Mouse (Mus musculus) adrenal gland, postnatal 10 days (tissue): ENCODE measurements around the gene Mfsd6l. TPM values are rescaled to one million over a fixed set of nuclear protein-coding genes. Genes with fewer than 3 reads are reported as not detected.

Experiments
- DNase-seq: peaks from one replicate; pipeline ENCODE4 v3.0.0; 2021; ENCODE audit warnings: mixed read lengths
- total RNA-seq, 2 experiments: library from RNA; stranded (reverse); gene quantifications; 2 replicates each; pipeline ENCODE4 v1.2.3; 2021

Gene Mfsd6l
- total RNA-seq, 2 experiments from 2014 or later = 0.27 TPM; not detected in 1

DNA sequence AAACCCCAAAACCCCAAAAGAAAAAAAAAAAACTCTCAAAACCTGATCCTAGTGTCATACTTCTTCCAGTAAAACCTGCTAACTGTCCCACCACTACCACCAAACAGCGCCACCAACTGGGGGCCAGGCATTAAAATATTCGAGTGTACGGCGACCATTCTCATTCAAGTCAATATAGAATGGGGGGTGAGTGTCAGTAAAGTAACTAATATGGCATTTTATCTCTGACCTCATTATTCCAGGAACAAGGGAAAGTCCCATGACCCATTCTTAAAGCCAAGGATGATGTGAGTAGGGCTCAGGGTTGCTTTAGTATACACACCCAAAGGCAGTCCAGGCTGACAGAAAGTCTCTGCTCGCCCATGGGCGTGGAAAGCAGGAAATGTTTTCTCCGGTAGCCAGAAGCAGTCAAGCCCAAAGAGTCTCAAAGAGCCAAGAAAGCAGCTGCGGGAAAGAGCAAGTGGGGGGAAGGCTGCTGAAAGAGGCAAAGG lies 2.0 kb upstream of the Mfsd6l start:
- DNase-seq = peak; percentile 65

DNA sequence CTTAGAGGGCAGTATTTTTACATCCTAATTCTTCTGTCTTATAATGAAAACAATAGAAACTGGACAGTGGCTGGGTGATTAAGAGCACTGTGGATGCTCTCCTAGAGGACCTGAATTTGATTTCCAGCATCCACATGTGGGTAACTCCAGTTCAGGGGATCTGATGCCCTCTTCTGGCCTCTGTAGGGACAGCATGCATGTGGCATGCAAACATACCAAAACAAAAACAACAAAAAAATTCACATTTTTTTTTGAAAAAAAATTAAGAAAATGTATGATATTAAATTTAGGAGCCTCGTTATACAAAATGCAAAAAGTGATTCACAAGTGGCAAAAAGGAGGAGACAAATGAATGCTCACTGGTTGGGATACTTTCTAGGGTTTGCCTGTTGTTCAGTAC lies 3.6 kb downstream of the Mfsd6l start:
- DNase-seq = peak; percentile 15

DNA sequence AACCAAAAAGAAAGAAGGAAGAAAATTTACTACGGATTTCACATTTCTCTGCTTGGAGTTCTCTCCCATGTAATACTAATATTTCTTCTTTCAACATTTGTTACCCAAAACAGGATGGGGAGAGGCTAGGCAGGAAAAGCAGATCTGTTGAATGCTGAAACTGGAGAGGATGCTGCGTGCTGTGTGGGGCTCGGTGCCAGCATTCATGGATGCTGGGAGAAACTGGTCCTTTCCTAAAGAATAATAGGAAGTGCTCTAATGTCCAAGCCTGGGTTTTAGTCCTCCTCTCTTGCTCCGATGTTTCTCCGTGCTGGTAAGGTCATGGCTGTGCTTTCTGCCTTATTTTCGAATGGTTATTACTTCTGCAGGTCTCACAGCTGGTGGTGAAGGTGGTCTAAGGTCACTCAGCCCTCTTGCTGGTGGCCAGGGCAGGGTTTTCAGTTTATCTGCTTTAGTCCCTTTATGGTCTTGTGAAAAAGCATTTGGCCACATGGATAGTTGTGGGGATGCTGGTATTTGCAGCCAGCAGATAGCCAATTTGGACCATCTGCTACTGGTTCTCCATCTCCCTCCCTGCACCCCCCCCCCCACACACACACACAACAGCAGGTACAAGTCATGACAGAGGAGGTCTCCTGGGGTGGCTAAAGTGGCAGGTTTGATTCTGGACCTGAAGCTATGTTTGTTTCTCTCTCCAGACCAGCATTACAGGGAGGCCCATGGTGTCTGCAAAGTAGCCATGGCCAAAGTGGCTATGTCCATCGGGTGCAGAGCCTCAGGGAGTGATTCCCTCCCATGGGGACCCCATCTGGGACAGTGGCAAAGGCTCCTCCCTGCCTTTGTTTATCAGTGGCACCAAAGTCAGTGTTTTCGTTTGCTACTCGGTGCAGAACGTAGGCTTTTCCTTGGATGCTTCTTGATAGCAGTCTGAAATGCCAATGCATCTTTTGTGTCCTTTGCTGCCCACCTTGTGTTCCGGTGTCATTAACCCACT lies 6.3 kb downstream of the Mfsd6l start:
- DNase-seq = no peak

- no peak for DNase-seq
These were observed 8.5 kb downstream of the Mfsd6l start for GRCm38 (mm10) chr11:68564356-68565031.

DNA sequence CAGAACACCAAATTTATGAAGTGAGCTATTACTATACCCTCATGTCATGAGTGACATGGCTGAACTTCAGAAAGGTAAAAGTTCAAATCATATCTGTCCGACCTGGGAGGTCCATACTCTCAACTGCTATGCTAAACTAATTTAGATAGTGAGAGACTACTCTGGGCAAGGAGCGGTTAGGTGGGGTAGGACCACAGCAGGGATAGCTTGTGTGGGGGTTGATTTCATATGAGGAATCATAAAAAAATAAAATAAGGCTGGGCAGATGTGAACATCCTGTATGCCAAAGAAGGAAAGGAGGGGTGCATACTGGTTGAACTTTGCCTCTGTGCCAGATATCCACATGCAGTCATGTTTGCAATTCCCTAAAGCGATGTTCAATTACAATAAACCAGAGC lies 9.0 kb downstream of the Mfsd6l start:
- DNase-seq = no peak

DNA sequence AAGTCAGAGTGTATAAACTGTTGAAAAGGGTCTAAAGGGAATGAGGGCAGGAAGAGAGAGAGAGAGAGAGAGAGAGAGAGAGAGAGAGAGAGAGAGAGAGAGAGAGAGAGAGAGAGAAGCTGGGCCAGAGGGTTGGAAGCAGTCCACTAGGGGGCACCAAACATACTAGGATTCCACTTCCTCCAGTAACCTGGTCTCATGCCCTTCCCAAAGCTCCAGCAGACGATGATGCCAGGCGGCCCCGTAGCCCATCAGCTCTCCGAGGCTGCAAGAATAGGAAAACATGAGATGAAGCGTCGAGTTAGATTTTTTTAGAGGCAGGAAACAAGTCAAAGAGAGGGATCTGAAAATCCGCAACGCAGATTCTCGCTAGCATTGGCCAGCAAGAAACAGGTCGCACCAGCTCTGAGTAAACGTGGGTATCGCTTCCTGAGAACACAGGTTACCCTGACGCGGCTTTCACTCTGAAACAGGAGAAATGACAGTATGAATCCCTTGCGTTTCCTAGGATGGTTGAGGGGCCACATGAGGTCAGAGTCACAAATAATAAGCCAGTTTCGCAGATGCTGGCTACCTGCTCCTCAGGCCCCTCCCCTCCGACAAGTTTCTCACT lies 10.6 kb downstream of the Mfsd6l start:
- peak; percentile 81 for DNase-seq

- no peak for DNase-seq
These were observed 14.9 kb downstream of the Mfsd6l start for GRCm38 (mm10) chr11:68570861-68571260.

DNA sequence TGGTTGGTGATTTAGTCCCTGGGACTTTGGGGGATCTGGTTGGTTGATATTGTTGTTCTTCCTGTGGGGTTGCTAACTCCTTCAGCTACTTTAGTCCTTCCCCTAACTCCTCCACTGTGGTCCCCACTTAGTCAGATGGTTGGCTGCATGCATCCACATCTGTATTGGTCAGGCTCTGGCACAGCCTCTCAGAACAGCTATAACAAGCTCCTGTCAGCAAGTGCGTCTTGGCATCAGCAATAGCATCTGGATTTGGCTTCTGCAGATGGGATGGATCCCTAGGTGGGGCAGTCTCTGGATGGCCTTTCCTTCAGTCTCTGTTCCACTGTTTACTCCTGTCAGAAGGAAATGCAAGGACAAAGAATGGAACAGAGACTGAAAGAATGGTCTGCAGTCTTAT lies 21.1 kb downstream of the Mfsd6l start:
- DNase-seq = no peak

DNA sequence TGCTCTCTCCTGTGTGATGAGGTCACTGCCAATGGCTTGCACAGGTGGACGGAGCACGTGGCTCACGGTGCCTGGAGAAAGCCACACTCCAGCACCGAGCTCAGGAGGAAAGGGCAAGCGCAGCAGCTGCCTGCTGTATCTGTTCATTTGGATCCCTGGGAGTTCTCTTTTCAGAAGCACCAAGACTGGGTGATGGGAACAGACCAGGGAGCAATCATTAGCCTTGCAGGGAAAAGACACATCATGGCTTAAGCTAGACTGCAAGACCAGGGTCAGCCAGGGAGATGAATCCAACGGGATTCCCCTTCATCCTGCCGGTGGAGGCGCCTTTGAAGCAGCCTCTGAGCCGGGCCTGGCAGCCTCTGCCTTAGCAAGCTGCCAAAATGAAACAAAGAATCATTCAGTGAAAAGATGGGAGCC lies 23.5 kb downstream of the Mfsd6l start:
- peak; percentile 45 for DNase-seq

- no peak for DNase-seq
These were observed 24.6 kb downstream of the Mfsd6l start for GRCm38 (mm10) chr11:68580566-68580965.

GRCm38 (mm10) chr11:68583225-68583624 lies 27.2 kb downstream of the Mfsd6l start:
- DNase-seq = no peak

DNA sequence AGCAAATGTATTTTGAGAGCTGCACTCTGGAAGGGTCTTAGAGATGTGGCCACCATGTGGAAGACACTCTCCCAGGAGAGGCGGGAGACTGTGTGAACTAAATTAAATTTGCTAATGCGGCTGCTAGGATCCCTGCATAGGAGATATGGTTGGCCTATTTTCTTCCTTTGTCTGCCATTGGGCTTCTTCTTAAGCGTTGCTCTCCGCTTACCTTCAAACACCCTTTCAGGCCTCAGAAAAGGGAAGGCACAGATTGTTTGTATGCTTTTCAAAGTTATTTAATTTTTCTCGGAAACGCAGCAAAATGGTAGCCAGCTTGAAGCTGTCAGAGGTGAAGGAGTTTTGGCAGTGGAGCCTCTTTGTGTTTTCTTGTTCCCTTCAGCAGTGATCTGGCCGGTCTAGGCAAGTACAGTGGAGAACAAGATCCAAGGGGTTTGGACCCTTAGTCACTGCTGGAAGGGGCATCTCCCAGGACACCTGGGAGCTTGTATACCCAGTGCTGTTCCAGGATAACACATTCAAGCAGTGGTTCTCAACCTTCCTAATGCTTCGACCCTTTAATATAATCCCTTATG lies 28.0 kb downstream of the Mfsd6l start:
- DNase-seq = no peak

DNA sequence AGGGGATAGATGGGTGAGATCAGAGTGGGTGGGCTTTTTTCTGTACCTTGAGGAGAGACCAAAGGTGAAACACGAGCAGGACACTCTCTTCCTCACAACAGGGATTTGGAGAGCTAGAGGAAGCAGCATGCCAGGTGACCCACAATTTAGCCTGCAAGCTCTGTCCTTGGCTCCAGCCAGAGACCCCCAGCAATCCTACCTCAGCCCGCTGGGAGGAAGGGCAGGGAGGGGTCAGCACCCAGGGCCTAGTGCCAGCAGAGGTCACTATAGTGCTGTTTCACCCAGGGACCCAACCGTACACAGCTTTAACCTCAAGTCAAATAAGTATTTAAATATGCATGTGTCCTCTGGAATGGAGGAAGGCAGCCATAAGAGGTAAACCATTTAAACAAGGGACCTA lies 29.9 kb downstream of the Mfsd6l start:
- no peak for DNase-seq

GRCm38 (mm10) chr11:68586721-68587120 lies 30.7 kb downstream of the Mfsd6l start, which contains the start of gene Ccdc42:
Ccdc42 (plus strand) TSS chr11:68587021.
- DNase-seq = no peak

- peak; percentile 89 for DNase-seq
These were observed 33.2 kb downstream of the Mfsd6l start for GRCm38 (mm10) chr11:68589055-68589809.

GRCm38 (mm10) chr11:68591708-68592107 lies 35.7 kb downstream of the Mfsd6l start:
- no peak for DNase-seq

DNA sequence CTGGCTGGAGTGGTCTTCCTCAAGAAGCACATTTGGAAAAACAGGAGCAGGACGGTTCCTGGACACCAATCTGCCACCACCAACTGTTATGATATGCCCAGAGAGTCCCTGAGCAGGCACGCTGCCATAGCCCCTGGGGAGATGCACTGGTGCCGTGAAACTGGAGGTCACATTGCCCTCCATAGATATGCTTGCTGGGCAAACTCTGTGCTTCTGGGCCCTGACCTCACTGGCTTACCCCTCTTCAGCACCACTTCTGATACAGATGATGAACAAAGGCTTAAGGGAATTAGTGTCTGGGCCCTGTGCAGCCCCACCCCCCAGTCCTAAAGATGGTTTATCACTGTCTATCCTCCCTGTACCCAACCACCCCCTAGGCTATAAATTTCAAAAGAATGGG lies 37.3 kb downstream of the Mfsd6l start:
- no peak for DNase-seq

- DNase-seq = no peak
These were observed 41.9 kb downstream of the Mfsd6l start for GRCm38 (mm10) chr11:68597912-68598311.

GRCm38 (mm10) chr11:68600551-68601021 lies 44.6 kb downstream of the Mfsd6l start:
- no peak for DNase-seq

- no peak for DNase-seq
These were observed 45.6 kb downstream of the Mfsd6l start for GRCm38 (mm10) chr11:68601486-68601991.
